Mouse (Mus musculus): Measurements from ENCODE around the gene Slc52a3.
"Not testable (repeated sequence)": the region's sequence is repeated elsewhere in the genome, so short reads cannot be mapped to it uniquely, and the experiment has no call there.

Gene Slc52a3

DNA sequence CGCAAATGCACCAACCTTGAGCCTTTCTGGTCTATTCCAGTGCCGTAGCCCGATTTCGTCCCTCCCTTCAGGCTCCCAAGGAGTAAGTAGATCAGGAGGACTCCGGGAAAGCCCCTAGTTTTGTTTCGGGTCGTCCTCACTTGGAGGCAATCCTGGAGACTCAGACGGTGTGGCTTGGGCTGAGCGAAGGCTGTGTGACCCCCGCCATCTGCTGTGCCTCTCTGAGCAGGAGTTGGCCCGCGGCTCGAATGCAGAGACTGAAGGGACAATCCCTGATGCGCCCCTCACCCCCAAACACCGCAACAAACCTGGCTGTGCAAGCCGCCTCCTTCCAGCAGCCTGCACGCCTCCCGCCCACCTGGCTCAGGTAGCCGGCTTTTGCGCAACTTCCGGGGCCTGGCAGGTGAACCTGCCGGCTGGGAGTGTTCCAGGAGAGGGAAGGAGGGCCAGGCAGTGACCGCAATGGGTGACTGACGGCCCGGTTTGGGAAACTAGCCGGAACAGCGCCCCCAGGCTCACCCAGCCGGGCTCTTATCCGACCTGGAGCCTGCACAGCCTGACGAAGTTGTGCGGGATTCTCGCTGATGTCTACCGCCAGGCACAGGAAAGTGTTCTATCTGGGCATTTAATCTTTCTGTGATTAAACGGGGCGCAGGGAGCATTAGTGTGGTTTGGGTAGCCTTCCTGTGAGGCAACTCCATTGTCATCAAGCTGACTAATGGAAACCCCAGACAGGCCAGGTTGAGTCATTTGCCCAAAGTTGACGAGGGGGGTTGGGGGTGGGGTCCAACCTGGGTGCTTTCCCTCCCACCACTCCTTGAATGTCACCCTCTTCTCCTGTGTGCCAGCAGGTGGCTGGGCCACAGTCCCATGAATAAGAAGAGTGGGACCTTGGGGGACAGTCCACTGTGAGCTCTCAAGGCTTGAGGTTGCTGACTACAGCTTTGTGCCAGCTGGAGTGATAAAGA, 22.4 kb upstream of the Slc52a3 start:
- peak; percentile 86 to 91 for DNase-seq

DNA sequence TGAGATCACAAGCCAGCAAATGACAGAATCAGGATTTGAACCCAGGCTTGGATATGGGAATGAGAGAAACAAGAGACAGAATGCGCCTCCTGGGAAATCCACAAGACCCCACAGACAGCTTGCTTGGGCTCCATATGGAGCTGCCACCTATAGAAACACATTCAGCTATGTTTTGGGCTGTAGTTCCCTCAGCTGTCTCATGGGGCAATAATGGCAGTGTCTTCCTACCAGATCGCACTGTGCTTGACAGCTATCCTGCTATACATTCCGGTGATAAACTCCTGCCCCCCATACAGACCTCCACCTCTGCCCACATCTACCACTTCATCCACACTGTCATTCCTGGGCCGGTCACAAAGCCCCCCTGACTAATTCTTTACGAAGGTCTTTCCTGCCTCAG, 21.0 kb upstream of the Slc52a3 start:
- DNase-seq: no peak

DNA sequence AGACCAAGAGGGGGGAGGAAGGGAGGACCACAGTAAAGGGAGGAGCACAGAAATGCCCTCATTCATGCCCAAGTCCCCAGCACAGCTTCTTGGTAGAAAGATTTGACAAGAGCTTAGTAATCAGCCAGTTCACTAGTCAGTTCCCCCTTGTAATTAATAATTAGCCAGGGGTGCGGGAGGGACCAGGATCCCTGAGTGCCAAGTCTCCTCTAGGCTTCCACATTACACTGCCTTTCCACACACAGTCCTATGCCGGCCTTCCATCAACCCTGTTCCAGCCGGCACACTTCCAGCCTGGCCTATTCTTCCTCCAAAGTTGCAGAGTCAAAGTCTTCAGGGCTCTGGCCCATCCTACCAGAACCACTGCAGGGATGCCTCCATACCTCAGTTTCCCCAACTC, 20.2 kb upstream of the Slc52a3 start:
- DNase-seq: no peak

DNA sequence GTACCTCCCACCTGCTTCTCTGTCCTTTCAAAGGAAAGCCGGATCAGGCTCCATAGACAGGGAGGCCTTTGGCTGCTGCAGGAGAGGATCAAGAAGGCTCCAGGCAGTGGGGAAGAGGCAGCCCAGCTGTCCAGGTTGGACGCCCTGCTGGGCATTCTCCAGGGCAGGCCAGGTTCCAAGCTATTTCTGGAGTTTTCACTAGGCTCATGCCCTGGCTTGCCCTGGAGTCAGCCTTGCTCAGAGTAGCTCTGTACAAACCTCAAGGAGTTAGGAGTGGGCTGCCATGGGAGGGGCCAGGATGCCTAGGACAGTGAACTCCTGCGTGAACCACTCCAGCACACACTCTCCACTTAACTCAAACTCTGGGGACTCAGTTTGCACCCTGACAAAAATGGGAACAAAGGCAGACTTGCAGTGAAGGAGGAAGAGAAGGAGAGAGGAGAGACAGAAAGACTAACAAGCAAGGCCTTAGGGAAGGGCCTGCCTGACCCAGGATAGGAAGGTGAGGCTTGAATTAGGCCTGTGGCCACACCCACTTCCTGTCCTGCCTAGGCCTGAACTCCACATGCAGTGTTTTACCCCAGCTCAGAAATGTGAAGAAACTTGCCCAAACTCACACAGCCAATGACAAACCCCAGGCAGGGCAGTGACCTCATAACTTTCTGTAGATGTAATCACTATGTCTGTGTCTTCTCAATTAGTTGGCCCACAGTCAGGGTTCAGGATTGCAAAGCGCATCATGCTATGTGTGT, 18.4 kb upstream of the Slc52a3 start:
- peak in 1 of 2 experiments; percentile 34 for DNase-seq

DNA sequence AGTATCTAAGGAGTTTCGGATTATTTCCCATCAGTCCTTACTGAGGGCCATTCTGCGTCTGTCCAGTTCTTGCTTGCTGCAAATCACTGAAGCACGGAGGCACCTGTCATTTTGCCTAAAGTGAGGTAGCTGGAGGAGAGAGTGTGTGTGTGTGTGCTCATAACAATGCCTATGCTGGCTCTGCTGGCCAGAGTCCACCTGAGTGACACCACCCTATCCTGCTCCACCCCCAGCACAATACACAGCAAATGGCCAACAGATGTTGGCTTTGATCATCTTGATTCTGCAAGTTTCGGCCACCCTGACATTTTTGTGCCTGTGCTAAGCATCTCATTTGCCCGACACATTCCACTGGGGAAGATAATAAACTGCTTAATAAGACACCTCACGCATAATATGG, 17.8 kb upstream of the Slc52a3 start:
- peak in 1 of 2 experiments; percentile 29 for DNase-seq

DNA sequence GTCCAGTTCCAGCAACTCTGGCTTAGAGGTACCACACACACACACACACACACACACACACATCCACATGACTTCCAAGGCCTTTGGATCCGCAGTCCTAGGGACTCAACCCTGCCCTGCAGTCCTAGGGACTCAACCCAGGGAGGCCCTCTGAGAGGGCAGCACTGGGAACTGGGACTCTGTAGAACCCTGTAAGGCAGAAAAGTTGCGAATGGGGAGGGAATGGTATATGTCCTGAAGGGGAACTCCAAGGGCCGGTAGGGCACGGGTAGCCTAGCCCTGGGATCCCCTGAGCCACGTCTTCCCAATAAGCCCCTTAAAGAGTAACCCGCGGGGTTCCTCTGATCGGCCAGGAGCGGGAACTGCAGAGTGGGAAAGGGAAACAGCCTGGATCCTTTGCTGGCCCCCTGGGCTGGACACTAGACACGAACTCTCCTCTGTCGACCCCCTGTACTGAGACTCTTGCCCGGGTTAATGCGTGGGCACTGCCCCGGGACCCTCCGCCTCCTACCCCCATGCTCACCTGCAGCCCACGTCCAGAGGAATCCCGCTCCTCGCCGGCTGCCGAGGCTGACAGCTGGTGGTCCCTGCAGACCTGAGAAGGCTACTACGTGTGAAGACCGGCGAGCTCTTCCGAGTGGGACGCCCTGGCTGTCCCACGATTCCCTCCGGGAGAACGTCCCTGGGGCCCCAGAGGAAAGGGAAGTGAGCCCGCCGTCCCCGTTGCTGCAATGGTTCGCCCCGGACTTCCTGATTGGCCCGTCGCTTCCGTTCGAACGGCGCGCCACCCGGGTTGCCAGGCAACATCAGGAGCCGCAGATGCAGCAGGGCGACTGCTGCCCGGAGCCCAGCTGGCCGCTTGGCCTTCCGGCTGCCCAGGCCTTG, 16.6 kb upstream of the Slc52a3 start, which contains the start of gene Fam110a:
Gene Fam110a (minus strand): TSS at position 750 of the 885 bp plus-strand sequence.
- peak; percentile 96 to 97 for DNase-seq

DNA sequence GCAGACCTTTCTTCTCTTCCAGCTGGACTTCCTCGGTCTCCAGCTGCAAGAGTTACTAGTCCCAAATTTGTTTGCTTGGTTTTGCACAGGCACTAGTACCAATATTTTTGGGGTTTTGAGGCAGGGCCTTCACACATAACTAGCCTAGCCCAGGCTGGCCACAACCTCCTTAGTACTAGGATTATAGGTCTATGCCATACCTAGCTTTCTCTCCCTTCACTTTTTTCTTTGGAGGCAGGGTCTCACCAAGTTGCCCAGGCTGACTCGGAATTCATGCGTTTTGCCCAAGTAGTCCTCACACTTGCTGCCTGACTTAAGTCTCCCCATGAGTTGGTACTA, 16.0 kb upstream of the Slc52a3 start:
- no peak for DNase-seq

DNA sequence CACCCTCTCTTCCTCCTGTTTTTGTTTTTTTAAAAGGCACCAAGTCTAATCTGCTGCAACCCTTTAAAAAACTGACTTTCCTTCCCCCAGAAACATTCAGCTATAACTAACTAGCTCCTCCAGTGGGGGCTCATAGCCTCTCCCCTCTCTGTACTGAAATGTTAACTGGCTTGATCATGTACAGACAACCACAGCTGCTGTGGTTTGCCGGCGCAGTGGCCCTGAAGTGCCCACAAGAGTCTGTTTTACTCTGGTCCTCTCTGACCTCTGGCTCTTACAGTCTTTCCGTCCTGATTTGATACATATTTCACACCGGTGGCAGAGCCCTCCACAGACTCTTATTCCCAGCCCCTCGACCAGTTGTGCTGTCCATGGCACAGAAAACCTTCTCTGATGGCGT, 15.0 kb upstream of the Slc52a3 start:
- peak in 1 of 2 experiments; percentile 15 for DNase-seq

DNA sequence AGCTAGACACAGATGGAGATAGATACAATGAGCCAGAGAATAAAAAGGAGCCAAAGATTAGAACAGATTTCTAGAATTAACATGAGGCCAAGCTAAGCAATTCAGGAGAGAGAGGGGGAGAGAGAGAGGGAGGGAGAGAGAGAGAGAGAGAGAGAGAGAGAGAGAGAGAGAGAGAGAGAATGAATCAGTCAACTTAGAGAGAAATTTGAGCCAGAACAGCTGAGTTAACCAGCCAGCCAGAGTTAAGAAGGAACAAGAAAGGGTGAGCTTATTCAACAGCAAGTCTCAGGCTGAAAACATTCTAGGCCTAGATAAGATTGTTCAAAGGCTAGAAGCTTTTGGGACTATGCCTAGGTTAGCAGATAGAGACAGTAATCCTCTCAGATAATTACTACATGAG, 13.8 kb upstream of the Slc52a3 start:
- DNase-seq: no peak

DNA sequence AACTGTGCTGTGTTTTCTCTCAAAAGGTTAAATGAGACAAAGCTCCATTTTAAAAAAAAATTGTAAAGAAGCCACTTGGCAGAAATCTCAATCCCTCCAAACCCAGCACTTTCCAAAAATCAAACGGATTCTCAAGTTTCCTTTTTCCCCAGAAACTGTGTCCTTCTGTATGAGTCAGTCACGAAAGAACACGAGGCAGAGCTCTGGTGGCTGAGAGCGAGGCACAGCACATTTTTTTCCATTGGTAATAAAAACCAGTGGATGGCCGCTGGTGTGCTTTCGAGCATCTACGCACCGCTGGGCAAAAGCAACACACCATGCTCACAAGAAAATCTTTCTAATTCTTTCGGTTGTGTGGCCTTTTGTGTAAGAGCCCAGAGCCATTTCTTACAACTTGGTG, 12.3 kb upstream of the Slc52a3 start:
- DNase-seq: peak in 1 of 2 experiments; percentile 13

DNA sequence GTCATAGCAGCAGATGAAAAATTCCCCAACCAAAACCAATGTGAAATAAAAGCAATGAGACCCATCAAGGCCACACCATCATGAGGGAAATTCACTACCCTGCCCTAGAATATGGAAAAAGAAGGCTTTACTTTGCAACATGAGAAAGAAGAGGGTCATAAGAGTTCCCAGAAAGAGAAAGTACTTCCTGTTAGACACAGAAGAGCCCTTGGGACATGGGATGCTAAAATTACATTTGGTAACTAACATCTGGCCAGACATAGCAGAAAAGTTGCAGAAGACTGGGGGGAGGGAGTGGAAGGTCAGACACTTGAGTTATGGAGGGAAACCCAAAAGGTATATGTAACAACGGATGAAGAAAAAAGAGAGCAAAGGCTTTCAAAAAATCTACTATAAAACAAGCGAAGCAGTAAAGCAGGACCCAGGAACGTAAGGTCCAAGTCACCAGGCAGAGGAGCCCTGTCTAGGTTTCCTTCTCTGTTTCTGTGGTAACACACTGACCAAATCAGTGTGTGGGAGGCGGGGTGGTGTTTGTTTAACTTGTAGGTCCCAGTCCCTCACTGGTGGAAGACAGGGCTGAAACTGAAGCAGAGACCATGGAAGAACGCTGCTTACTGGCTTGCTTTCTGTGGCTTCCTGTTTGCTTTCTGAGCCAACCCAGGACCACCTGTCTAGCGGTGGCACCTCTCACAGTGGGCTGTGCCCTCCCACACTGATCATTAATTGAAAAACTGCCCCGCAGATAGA, 10.7 kb upstream of the Slc52a3 start:
- peak in 1 of 2 experiments; percentile 15 for DNase-seq

DNA sequence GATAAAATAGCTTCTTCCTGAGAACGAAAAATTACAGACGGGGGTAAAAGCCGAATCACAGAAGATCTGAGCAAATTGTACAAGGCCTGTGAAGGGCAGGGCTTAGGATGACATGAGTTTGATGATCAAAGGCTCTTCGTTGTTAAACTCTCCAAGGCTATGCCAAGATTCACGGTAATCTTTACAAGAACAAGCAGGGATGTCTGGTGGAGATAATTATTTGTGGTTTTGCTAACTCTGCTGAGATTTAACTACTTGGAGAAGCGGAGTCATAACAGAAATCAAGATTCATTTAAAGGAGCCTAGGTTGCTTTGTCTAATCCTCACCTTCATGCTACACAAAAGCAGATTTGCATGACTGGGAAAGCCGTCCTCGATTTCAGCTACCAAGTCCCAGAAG, 9.4 kb upstream of the Slc52a3 start:
- DNase-seq: no peak

DNA sequence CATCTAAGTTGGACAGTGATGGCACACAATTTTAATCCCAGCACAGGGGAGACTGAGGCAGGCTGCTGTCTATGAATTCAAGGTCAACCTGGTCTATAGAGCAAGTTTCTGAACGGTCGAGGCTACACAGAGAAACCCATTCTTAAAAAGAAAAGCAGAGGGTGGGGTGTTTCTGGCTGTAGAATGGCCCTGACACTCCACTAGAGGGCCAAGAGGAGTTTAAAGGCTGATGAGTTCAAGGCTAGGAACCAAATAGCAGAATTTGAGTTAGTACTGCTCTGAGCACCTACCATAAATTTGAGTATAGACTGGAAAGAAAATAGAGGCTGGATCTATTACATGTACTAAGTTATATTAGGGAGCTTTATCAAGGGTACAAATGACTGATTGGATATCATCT, 7.3 kb upstream of the Slc52a3 start:
- DNase-seq: no peak

DNA sequence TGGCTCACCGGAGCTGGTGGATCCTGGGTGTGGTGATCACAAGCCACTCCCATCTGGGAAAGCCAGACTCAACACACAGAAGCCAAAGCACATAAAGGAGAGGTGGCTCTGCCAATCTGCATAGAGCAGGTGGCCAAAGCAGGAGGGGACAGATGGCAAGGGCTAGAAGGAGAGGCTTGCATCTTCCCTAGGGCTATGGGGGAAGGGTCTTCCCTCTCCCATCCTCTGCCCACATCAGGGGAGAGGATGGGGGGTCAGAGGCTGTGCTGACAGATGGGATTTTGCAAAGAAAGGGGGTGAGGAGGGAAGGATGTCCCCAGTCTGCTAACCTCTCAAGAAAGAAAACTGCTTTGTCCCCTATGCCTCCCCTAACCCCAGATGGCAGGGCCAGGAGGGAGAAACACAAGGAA, 5.3 kb upstream of the Slc52a3 start:
- DNase-seq: no peak

DNA sequence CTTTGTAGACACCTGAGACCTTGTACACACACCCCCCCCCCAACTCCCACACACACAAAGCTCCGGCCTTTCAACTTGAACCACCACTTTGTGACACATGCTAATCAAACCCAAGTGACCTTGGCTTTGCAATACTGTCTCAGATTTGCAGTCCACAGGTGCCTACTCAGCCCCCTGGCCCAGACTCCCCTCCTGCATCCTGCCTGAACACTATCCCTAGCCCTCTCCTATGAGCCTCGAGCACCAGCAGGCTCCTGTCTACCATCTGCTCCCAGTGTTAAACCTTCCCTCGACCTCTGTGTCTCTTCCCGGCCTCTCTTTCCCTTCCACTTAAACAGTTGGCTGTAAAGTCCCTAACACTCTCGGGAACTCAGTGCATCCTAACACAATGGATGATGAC, 4.9 kb upstream of the Slc52a3 start:
- no peak for DNase-seq

DNA sequence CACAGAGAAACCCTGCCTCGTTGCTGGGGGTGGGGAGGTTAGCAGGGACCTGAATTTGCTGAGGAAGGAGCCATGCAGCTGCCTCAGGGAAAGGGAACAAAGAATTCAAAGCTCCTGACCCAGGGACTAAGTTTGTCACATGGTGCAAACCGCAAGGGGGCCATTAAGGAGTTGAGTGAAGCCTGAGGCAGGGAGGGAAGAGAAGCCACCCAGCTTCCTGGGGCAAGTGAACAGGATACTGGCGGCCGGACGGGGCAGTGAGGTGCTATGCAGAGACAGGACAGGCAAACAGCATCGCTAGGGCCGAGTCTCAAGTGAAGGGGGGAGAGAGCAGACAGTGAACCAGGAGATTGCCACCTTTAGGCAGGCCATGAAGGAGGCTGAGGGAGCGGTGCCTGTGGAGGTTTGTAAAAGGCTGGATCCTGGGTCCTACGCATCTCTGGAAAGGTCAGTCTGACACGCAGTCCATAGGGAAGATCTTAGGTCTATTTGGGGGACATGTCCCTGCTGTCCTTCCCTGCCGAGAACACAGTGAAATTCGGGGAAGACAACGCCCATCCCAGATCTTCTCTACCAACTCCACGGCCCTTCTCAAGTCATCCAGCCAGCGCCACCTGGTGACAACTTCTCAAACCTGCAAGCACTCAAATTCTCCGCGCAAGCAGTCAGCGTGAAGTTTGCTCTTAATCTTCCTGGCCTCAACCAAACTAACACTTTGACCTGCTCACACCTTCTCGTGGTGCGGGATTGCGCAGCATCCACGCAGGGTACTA, 1.8 kb upstream of the Slc52a3 start:
- peak; percentile 70 to 86 for DNase-seq

DNA sequence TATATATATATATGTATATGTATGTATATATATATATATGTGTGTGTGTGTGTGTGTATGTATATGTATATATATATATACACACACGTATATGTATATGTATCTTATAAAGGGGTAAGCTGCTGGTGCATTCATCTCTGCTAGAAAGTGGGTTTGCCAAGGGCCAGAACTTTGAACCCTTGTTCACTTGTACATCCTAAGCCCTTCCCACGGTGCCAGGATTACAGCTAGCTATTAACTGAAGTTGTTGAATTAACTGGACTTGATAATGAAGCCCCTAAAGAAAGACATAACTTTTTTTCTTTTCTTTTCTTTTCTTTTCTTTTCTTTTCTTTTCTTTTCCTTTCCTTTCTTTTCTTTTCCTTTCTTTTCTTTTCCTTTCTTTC, 872 bp downstream of the Slc52a3 start:
- DNase-seq: not testable (repeated sequence)

DNA sequence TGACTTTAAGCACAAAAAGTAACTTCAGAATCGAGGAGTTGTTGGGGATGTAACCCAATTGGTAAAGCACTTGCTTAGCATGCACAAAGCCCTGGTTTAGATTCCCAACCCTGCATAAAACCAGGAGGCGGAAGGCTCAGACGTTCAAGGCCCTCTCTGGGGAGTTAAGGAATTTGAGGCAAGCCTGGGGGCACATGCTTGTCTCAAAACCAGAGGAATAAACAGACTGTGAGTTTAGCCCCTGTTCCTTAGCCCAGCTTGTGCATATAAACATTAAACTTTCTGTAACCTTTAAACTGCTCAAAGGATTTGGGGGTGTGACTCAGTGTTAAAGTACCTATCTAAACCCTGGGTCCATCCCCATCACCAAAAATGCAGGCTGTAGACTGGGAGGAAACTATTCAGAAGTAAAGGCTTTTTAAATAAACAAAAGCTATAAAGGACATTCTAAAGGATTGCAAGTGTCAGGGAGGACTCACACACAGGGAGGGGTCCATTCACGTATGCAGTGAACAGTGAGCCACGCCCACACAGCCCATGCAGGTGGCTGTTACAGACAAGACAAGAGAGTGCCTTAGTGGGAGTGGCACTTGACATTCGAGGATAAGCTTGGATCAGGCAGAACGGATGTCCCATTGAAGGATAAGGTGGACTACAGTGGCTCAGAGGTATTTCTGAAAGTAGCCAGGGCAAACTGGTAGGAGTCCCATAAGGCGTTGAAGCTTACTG, 1.6 kb downstream of the Slc52a3 start:
- DNase-seq: no peak

DNA sequence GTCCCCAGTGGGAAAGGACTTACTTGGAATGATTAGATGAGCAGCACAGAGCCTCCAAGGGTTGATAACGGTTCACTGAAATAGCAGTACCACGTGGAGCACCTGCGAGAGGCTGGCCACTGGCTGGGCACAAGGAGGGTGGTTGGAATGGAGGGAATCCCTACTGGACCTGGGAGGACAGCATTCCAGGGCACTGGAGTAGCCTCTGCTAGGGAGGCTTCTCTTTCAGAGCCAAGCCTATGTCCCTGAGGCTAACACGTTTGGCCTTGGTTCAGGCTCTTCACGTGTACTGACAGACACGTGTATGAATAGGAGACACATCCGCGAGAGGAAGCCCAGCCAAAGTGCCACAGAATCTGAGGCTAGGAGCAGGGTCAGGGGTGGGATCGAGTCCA, 2.2 kb downstream of the Slc52a3 start:
- no peak for DNase-seq

DNA sequence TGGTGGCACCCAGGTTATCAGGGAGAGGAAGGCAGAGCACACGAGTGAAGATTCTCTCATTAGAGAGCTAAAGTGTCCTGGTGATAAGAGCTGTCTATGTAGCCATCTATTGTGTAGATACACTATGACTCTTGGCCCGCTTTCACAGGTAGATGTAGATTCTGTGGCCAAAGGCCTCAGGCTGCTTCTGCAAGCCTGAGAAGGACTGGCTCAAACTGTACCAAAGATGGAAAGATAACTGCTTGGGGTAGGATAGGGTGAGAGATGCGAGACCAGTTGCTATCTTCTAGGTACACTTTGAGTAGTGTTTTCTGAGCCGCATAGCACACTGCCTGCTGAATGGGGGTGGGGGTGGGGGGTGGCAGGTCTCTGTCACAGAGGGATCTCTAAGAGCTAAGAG, 2.6 kb downstream of the Slc52a3 start:
- DNase-seq: no peak
